Mouse (Mus musculus): Measurements from ENCODE around the gene Ppp1r9a. TPM values are rescaled to one million over a fixed set of nuclear protein-coding genes. Genes with fewer than 3 reads are reported as not detected.

Gene Ppp1r9a
- polyA plus RNA-seq, 1 experiment: 0.13 TPM

DNA sequence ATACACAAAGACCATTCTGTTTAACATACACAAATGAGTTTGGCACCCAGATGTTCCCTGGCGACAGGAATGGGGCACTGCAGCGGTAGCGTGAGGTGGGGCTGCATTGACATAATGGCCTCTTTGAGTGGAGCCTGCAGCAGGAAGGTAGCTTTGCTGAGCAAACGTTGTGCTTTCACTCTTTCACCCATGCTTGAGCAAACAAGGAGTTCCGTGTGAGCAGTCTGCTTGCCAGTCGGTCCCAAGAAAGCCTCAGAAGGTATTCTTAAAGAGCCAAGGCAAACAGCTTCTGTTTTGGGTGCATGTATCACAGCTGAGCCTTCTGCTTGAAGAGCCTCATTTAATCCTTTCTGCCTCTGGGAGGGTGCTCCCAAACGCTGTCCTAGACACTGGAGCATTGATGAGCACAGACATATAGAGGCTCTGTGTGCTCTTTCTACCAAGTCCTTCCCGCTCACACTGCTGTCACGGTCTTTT is 80.0 kb downstream of the Ppp1r9a start:
- Histone ChIP-seq H3K4me2 (ENCODE audit: low read depth) (no peak overlapping the region), H3K27me3 (ENCODE audit: control insufficient read depth, insufficient read depth, insufficient read length) (no peaks in the 10 kb centered on the region), H3K79me2 (ENCODE audit: control insufficient read depth, insufficient read depth) (no peaks in the 10 kb centered on the region), H3K36me3 (ENCODE audit: control insufficient read depth, insufficient read depth) (no peaks in the 10 kb centered on the region), H3ac (ENCODE audit: control insufficient read depth, insufficient read length) (no peak overlapping the region), H3K4me3 (no peak overlapping the region)
- TF ChIP-seq MYOD1 (IDR thresholded peaks at IDR 0.05; ENCODE audit: control insufficient read depth in 1 of 3, insufficient read length in 2 of 3, low read depth in 2 of 3) (no peak), MYOG (IDR thresholded peaks at IDR 0.05; ENCODE audit: control insufficient read depth in 1 of 3, insufficient read depth in 1 of 3, insufficient read length in 2 of 3, low read depth in 2 of 3) (no peak), CEBPB (IDR thresholded peaks at IDR 0.05; ENCODE audit: insufficient read depth, poor library complexity, severe bottlenecking) (no peak), MAX (IDR thresholded peaks at IDR 0.05; ENCODE audit: low read depth) (no peak), USF1 (IDR thresholded peaks at IDR 0.05; ENCODE audit: low read depth) (no peak), REST (IDR thresholded peaks at IDR 0.05; ENCODE audit: insufficient read depth, insufficient read length) (no peak), POLR2AphosphoS2 (IDR thresholded peaks at IDR 0.05; ENCODE audit: insufficient read length, low read depth) (no peak), TCF12 (IDR thresholded peaks at IDR 0.05; ENCODE audit: insufficient read depth, poor library complexity, severe bottlenecking) (no peak), SRF (IDR thresholded peaks at IDR 0.05; ENCODE audit: control insufficient read depth, insufficient read length, low read depth) (no peak), E2F4 (IDR thresholded peaks at IDR 0.05; ENCODE audit: insufficient read depth) (no peak), POLR2A (IDR thresholded peaks at IDR 0.05; ENCODE audit: insufficient read length, low read depth) (no peak), TCF3 (IDR thresholded peaks at IDR 0.05; ENCODE audit: insufficient read length, low read depth) (no peak)

DNA sequence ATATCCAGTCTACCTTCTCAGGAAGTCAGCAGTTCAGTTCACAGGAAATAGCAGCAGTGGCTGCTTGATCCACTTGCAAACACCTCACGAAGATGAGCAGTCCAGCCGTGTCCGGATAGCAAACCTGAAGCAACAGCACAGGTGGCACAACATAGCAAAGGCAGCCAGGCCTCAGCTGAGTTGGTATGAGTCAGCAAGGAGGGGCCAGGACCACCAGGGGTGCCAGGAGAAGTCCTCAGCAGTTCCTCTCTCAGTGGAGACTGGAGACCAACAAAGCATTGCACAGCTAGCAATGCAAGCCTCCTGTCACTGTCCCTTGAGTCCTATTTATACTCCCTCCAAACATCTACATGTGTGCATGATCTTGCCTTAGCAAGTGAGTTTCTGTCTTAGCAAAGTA is 83.0 kb downstream of the Ppp1r9a start:
- Histone ChIP-seq H3K79me2 (ENCODE audit: control insufficient read depth, insufficient read depth) (no peaks in the 10 kb centered on the region), H3K4me3 (no peak overlapping the region), H3K36me3 (ENCODE audit: control insufficient read depth, insufficient read depth) (no peaks in the 10 kb centered on the region), H3K27me3 (ENCODE audit: control insufficient read depth, insufficient read depth, insufficient read length) (no peaks in the 10 kb centered on the region), H3ac (ENCODE audit: control insufficient read depth, insufficient read length) (no peak overlapping the region), H3K4me2 (ENCODE audit: low read depth) (no peak overlapping the region)
- TF ChIP-seq POLR2AphosphoS2 (IDR thresholded peaks at IDR 0.05; ENCODE audit: insufficient read length, low read depth): no peak
- TF ChIP-seq POLR2A (IDR thresholded peaks at IDR 0.05; ENCODE audit: insufficient read length, low read depth): no peak
- no peak for TF ChIP-seq MYOD1 (IDR thresholded peaks at IDR 0.05; ENCODE audit: control insufficient read depth in 1 of 3, insufficient read length in 2 of 3, low read depth in 2 of 3)
- TF ChIP-seq TCF3 (IDR thresholded peaks at IDR 0.05; ENCODE audit: insufficient read length, low read depth): no peak
- TF ChIP-seq TCF12 (IDR thresholded peaks at IDR 0.05; ENCODE audit: insufficient read depth, poor library complexity, severe bottlenecking): no peak
- no peak for TF ChIP-seq USF1 (IDR thresholded peaks at IDR 0.05; ENCODE audit: low read depth)
- no peak for TF ChIP-seq E2F4 (IDR thresholded peaks at IDR 0.05; ENCODE audit: insufficient read depth)
- TF ChIP-seq CEBPB (IDR thresholded peaks at IDR 0.05; ENCODE audit: insufficient read depth, poor library complexity, severe bottlenecking): no peak
- no peak for TF ChIP-seq MAX (IDR thresholded peaks at IDR 0.05; ENCODE audit: low read depth)
- TF ChIP-seq SRF (IDR thresholded peaks at IDR 0.05; ENCODE audit: control insufficient read depth, insufficient read length, low read depth): no peak
- TF ChIP-seq MYOG (IDR thresholded peaks at IDR 0.05; ENCODE audit: control insufficient read depth in 1 of 3, insufficient read depth in 1 of 3, insufficient read length in 2 of 3, low read depth in 2 of 3): no peak
- TF ChIP-seq REST (IDR thresholded peaks at IDR 0.05; ENCODE audit: insufficient read depth, insufficient read length): no peak

DNA sequence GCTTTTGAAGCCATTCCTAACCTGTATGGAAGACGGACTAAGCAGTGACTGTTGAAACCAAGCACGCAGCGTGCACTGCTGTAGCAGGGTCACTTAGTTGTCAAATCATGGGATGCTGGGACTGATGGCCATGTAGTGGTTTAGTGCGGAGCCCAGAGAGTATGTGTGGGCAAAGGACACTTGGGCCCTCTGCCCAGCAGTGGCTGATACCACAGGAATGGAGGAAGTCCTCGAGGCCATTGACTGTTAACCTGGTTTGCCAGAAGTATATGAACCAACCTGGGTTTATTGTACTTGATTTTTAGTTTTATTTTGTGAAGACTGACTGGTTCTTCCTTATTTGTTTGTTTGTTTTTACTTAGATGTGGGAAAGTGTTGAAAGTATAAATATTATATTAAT is 84.4 kb downstream of the Ppp1r9a start:
- no peak overlapping the region for H3ac ChIP-seq (ENCODE audit: control insufficient read depth, insufficient read length)
- no peaks in the 10 kb centered on the region for H3K27me3 ChIP-seq (ENCODE audit: control insufficient read depth, insufficient read depth, insufficient read length)
- no peak overlapping the region for H3K4me2 ChIP-seq (ENCODE audit: low read depth)
- H3K4me3 ChIP-seq: no peak overlapping the region
- H3K36me3 ChIP-seq (ENCODE audit: control insufficient read depth, insufficient read depth): no peaks in the 10 kb centered on the region
- no peaks in the 10 kb centered on the region for H3K79me2 ChIP-seq (ENCODE audit: control insufficient read depth, insufficient read depth)
- TF ChIP-seq CEBPB (IDR thresholded peaks at IDR 0.05; ENCODE audit: insufficient read depth, poor library complexity, severe bottlenecking) (no peak), SRF (IDR thresholded peaks at IDR 0.05; ENCODE audit: control insufficient read depth, insufficient read length, low read depth) (no peak), E2F4 (IDR thresholded peaks at IDR 0.05; ENCODE audit: insufficient read depth) (no peak)

DNA sequence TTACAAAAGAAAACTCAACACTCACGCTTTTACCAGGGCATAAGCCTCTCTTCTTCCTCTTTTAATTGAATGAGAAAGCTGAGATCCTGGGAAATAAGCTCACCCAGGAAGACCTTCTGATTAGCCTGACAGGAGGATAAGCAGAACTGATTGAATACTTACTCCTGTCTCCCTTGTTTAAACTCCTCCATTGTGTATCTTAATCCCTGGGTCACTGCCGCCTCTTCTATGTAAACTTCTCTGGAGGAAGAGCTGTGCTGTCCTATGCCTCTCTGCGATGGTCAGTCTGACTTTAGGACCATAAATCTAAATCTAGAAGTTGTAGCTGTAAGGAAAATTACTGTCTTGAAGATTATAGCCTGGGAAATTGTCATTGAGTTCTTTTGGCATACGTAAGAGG is 86.0 kb downstream of the Ppp1r9a start:
- H3ac ChIP-seq (ENCODE audit: control insufficient read depth, insufficient read length): no peak overlapping the region
- no peak for TF ChIP-seq REST (IDR thresholded peaks at IDR 0.05; ENCODE audit: insufficient read depth, insufficient read length)
- TF ChIP-seq E2F4 (IDR thresholded peaks at IDR 0.05; ENCODE audit: insufficient read depth): no peak
- no peak for TF ChIP-seq TCF12 (IDR thresholded peaks at IDR 0.05; ENCODE audit: insufficient read depth, poor library complexity, severe bottlenecking)
- TF ChIP-seq SRF (IDR thresholded peaks at IDR 0.05; ENCODE audit: control insufficient read depth, insufficient read length, low read depth): no peak
- no peak for TF ChIP-seq POLR2A (IDR thresholded peaks at IDR 0.05; ENCODE audit: insufficient read length, low read depth)
- TF ChIP-seq MYOD1 (IDR thresholded peaks at IDR 0.05; ENCODE audit: control insufficient read depth in 1 of 3, insufficient read length in 2 of 3, low read depth in 2 of 3): no peak
- TF ChIP-seq TCF3 (IDR thresholded peaks at IDR 0.05; ENCODE audit: insufficient read length, low read depth): no peak
- no peaks in the 10 kb centered on the region for H3K27me3 ChIP-seq (ENCODE audit: control insufficient read depth, insufficient read depth, insufficient read length)
- no peak overlapping the region for H3K4me3 ChIP-seq
- no peaks in the 10 kb centered on the region for H3K36me3 ChIP-seq (ENCODE audit: control insufficient read depth, insufficient read depth)
- H3K4me2 ChIP-seq (ENCODE audit: low read depth): no peak overlapping the region
- no peaks in the 10 kb centered on the region for H3K79me2 ChIP-seq (ENCODE audit: control insufficient read depth, insufficient read depth)

DNA sequence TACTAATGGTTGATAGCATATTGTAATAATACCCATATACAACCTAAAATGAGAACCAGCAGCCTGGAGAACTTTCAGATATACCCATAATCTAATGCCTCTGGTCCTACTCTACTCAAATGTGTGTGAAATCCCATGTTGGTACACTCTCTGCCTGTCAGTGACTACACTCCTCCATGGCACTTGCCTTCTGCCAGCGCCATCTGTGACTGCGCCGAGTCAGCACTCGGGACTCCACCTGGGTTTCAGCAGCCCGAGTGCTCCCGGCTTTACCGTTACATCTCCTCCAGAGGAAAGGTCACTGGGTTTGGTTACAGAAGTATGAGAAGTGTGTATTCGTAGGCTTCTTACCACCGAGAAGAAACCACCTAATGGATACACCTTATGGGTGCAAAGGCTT is 89.6 kb downstream of the Ppp1r9a start:
- H3K4me3 ChIP-seq: no peak overlapping the region
- no peaks in the 10 kb centered on the region for H3K27me3 ChIP-seq (ENCODE audit: control insufficient read depth, insufficient read depth, insufficient read length)
- H3ac ChIP-seq (ENCODE audit: control insufficient read depth, insufficient read length): no peak overlapping the region
- H3K79me2 ChIP-seq (ENCODE audit: control insufficient read depth, insufficient read depth): no peaks in the 10 kb centered on the region
- H3K36me3 ChIP-seq (ENCODE audit: control insufficient read depth, insufficient read depth): no peaks in the 10 kb centered on the region
- TF ChIP-seq MAX (IDR thresholded peaks at IDR 0.05; ENCODE audit: low read depth) (no peak), CEBPB (IDR thresholded peaks at IDR 0.05; ENCODE audit: insufficient read depth, poor library complexity, severe bottlenecking) (no peak), TCF3 (IDR thresholded peaks at IDR 0.05; ENCODE audit: insufficient read length, low read depth) (no peak), SRF (IDR thresholded peaks at IDR 0.05; ENCODE audit: control insufficient read depth, insufficient read length, low read depth) (no peak), MYOG (IDR thresholded peaks at IDR 0.05; ENCODE audit: control insufficient read depth in 1 of 3, insufficient read depth in 1 of 3, insufficient read length in 2 of 3, low read depth in 2 of 3) (no peak), MYOD1 (IDR thresholded peaks at IDR 0.05; ENCODE audit: control insufficient read depth in 1 of 3, insufficient read length in 2 of 3, low read depth in 2 of 3) (no peak), USF1 (IDR thresholded peaks at IDR 0.05; ENCODE audit: low read depth) (no peak), E2F4 (IDR thresholded peaks at IDR 0.05; ENCODE audit: insufficient read depth) (no peak), POLR2A (IDR thresholded peaks at IDR 0.05; ENCODE audit: insufficient read length, low read depth) (no peak), REST (IDR thresholded peaks at IDR 0.05; ENCODE audit: insufficient read depth, insufficient read length) (no peak), TCF12 (IDR thresholded peaks at IDR 0.05; ENCODE audit: insufficient read depth, poor library complexity, severe bottlenecking) (no peak), POLR2AphosphoS2 (IDR thresholded peaks at IDR 0.05; ENCODE audit: insufficient read length, low read depth) (no peak)
- no peak overlapping the region for H3K4me2 ChIP-seq (ENCODE audit: low read depth)

Data from myocyte (in vitro differentiated cells).